13 mouse cellular contexts compared by ENCODE assay signal in the genomic region with DNA sequence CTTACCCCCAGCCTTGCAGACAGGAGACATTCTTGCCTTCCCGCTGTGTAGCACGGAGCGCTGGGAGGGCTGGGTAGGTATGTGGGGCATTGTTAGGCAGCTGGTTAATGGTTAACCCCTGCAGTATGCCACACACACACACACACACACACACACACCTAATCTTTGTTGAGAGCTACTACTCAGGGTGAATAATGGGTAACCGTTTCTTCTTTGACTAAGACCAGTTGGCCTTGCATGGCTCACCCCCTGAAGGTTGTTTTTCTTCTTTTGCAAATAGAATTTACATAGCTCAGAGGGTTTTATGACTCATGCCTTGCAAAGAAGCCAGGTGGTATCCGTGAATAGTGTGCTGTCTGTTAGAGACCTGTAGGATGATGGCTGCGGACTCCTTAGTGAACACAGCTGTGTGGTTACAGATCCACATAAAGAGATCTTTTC. TPM values are rescaled to one million over a fixed set of nuclear protein-coding genes. Genes with fewer than 3 reads are reported as not detected.
DNase-seq lines count a peak whose midpoint lies in the region; ATAC-seq and TF ChIP-seq lines count a peak whose summit lies in the region.
"Had no signal": no experiment of that assay in that cellular context is flagged by ENCODE, and none has a peak within 500 bp of the region (broad histone marks: within the 10 kb centered on the region; RNA-seq: fewer than 3 reads in every experiment).

No protein-coding gene starts in this region.

- H3K27me3 ChIP-seq in intestine, embryonic 16.5 days (replicated peaks; ENCODE audit: control insufficient read depth, insufficient read depth, low read length), result no peaks in the 10 kb centered on the region
- no peaks in the 10 kb centered on the region for H3K27me3 ChIP-seq in limb, embryonic 13.5 days
- no peaks in the 10 kb centered on the region for H3K27me3 ChIP-seq in midbrain, embryonic 16.5 days (ENCODE audit: control insufficient read depth, insufficient read depth, low read depth, low read length)

- H3K9ac ChIP-seq in intestine, embryonic 16.5 days (ENCODE audit: low read depth, low read length), result no peak overlapping the region
- H3K9ac ChIP-seq in limb, embryonic 13.5 days, result no peak overlapping the region
- H3K9ac ChIP-seq in midbrain, embryonic 16.5 days (ENCODE audit: low read depth, low read length), result no peak overlapping the region

- intact Hi-C loops in gastrocnemius, adult 2 months (cut with DNase I), result no loop called here

- no peak for TF ChIP-seq CTCF in gastrocnemius, adult 2 months (IDR thresholded peaks at IDR 0.05)

- H3K4me3 ChIP-seq in intestine, embryonic 16.5 days (ENCODE audit: low read length), result no peak overlapping the region
- H3K4me3 ChIP-seq in limb, embryonic 13.5 days, result no peak overlapping the region
- no peak overlapping the region for H3K4me3 ChIP-seq in gastrocnemius, adult 2 months
- H3K4me3 ChIP-seq in midbrain, embryonic 16.5 days (ENCODE audit: low read depth, low read length), result no peak overlapping the region

- H3K27ac ChIP-seq in intestine, embryonic 16.5 days (ENCODE audit: low read length), result peak overlapping the region; percentile 40; the same call in 1 of the 2 replicates
- peak overlapping the region; percentile 10; the same call in 1 of the 2 replicates for H3K27ac ChIP-seq in limb, embryonic 13.5 days
- H3K27ac ChIP-seq in gastrocnemius, adult 2 months, result no peak overlapping the region
- no peak overlapping the region for H3K27ac ChIP-seq in midbrain, embryonic 16.5 days (ENCODE audit: low read length)

- ATAC-seq in intestine, embryonic 16.5 days, result peak; percentile 92
- no peak for ATAC-seq in limb, embryonic 13.5 days (ENCODE audit: low FRiP score, low read depth)
- no peak for ATAC-seq in midbrain, embryonic 16.5 days
- ATAC-seq: forebrain, embryonic 14.5 days had no signal

- no peaks in the 10 kb centered on the region for H3K36me3 ChIP-seq in intestine, embryonic 16.5 days (ENCODE audit: control insufficient read depth, insufficient read depth, low read length)
- H3K36me3 ChIP-seq in limb, embryonic 13.5 days, result no peaks in the 10 kb centered on the region
- no peaks in the 10 kb centered on the region for H3K36me3 ChIP-seq in midbrain, embryonic 16.5 days (ENCODE audit: control insufficient read depth, insufficient read depth, low read length)

- no peaks in the 10 kb centered on the region for H3K9me3 ChIP-seq in intestine, embryonic 16.5 days (ENCODE audit: control insufficient read depth, low read length)
- no peaks in the 10 kb centered on the region for H3K9me3 ChIP-seq in limb, embryonic 13.5 days
- H3K9me3 ChIP-seq in midbrain, embryonic 16.5 days (replicated peaks; ENCODE audit: control insufficient read depth, low read length, poor library complexity, severe bottlenecking), result no peaks in the 10 kb centered on the region

- 22% methylated on average over 6 of the region's 6 CpGs for WGBS in intestine, embryonic 16.5 days
- WGBS in limb, embryonic 13.5 days, result 7% methylated on average over 6 of the region's 6 CpGs
- 20% methylated on average over 6 of the region's 6 CpGs for WGBS in midbrain, embryonic 16.5 days

- peak; percentile 32 for DNase-seq in layer of hippocampus, adult 9-11 months
- no peak for DNase-seq in layer of hippocampus, postnatal 10 days (ENCODE audit: low spot score in 2 of 2)
- peak; percentile 56 for DNase-seq in Muller cell, postnatal 12 days (ENCODE audit: inconsistent ontology term)
- no peak for DNase-seq in heart, adult 18-20 months
- no peak for DNase-seq in gastrocnemius, adult 2 months
- DNase-seq: cerebellum, adult 11-12 months; heart, postnatal 36 days; midbrain, embryonic 14.5 days; thymus, postnatal 25 days had no signal

- H3K4me2 ChIP-seq in intestine, embryonic 16.5 days (ENCODE audit: low read depth, low read length), result no peak overlapping the region
- H3K4me2 ChIP-seq in limb, embryonic 13.5 days (replicated peaks), result peak overlapping the region; percentile 19; the same call in 1 of the 2 replicates
- H3K4me2 ChIP-seq in midbrain, embryonic 16.5 days (ENCODE audit: low read length), result no peak overlapping the region

- peaks cover 24% of the 10 kb centered on the region for H3K4me1 ChIP-seq in intestine, embryonic 16.5 days (ENCODE audit: control insufficient read depth, insufficient read depth, low read length)
- H3K4me1 ChIP-seq in limb, embryonic 13.5 days, result peaks cover 42% of the 10 kb centered on the region
- H3K4me1 ChIP-seq in midbrain, embryonic 16.5 days (ENCODE audit: control insufficient read depth, insufficient read depth, low read length), result peaks cover 3% of the 10 kb centered on the region; the same call in 1 of the 2 replicates

RNA-seq across cellular contexts. Expression of a gene that starts 33.5 kb away (rescaled TPM):
- total RNA-seq in layer of hippocampus, postnatal 10 days (2021), result 10 to 100 TPM; 10.3 to 10.8 TPM
- 4.0 and 4.2 TPM in 2 replicates for polyA plus RNA-seq in intestine, embryonic 16.5 days (2015; fragmentation: Nextera tagmentation; extraction: Ambion mirVana)
- polyA plus RNA-seq in limb, embryonic 13.5 days (2015; fragmentation: Nextera tagmentation; extraction: Ambion mirVana), result 10.7 and 11.1 TPM in 2 replicates
- 10 to 100 TPM; 29.3 to 33.7 TPM for total RNA-seq in heart, adult 18-20 months (2021)
- total RNA-seq in gastrocnemius, adult 2 months (2021), result 10 to 100 TPM in 1 of 2 experiments, 1 to 10 TPM in 1; 9.3 to 15.1 TPM
- 1.0 and 1.2 TPM in 2 replicates for polyA plus RNA-seq in midbrain, embryonic 16.5 days (2015; fragmentation: Nextera tagmentation; extraction: Ambion mirVana)

Comparison
In these comparisons a context has a peak if more than half of its experiments do, and no peak if none do; other contexts are left out.
1. DNase-seq: peak in layer of hippocampus, adult 9-11 months (single experiment) and Muller cell, postnatal 12 days (single experiment); none in layer of hippocampus, postnatal 10 days (0 of 2), heart, adult 18-20 months (0 of 2) and gastrocnemius, adult 2 months (single experiment).
2. H3K27ac ChIP-seq: peak in intestine, embryonic 16.5 days (single experiment) and limb, embryonic 13.5 days (single experiment); none in gastrocnemius, adult 2 months (single experiment) and midbrain, embryonic 16.5 days (single experiment).